Mouse (Mus musculus) embryonic facial prominence, embryonic 15.5 days (tissue): Measurements from ENCODE around the gene Rln3. TPM values are rescaled to one million over a fixed set of nuclear protein-coding genes. Genes with fewer than 3 reads are reported as not detected.

Experiments
- ATAC-seq: fragments of 200-750 bp; cut with Nextera tagmentation; 2 replicates; pipeline ENCODE4 v1.8.0; 2017; ENCODE audit warnings: low read depth, moderate TSS enrichment; ENCODE audit not compliant: insufficient number of reproducible peaks, low FRiP score, low TSS enrichment
- H3K27ac ChIP-seq: fragments of 300-500 bp; sonication (generic); replicated peaks from 2 replicates; pipeline ENCODE4 v1.5.1; 2015; ENCODE audit warnings: mild to moderate bottlenecking, inconsistent platforms
- H3K27me3 ChIP-seq: fragments of 300-500 bp; sonication (generic); 2 replicates; pipeline ENCODE4 v1.6.1; 2015; ENCODE audit warnings: inconsistent platforms
- H3K36me3 ChIP-seq: fragments of 300-500 bp; sonication (generic); 2 replicates; pipeline ENCODE4 v1.6.1; 2015; ENCODE audit warnings: mild to moderate bottlenecking, inconsistent platforms
- H3K4me1 ChIP-seq: fragments of 300-500 bp; sonication (generic); 2 replicates; pipeline ENCODE4 v1.6.1; 2015; ENCODE audit warnings: inconsistent platforms
- H3K4me2 ChIP-seq: fragments of 300-500 bp; sonication (generic); replicated peaks from 2 replicates; pipeline ENCODE4 v1.6.1; 2015; ENCODE audit warnings: mild to moderate bottlenecking, inconsistent platforms
- H3K4me3 ChIP-seq: fragments of 300-500 bp; sonication (generic); replicated peaks from 2 replicates; pipeline ENCODE4 v1.5.1; 2015; ENCODE audit warnings: mild to moderate bottlenecking, inconsistent platforms
- H3K9ac ChIP-seq: fragments of 300-500 bp; sonication (generic); 2 replicates; pipeline ENCODE4 v1.6.1; 2015; ENCODE audit warnings: inconsistent platforms
- H3K9me3 ChIP-seq: fragments of 300-500 bp; sonication (generic); replicated peaks from 2 replicates; pipeline ENCODE4 v1.6.1; 2016; ENCODE audit warnings: inconsistent platforms
- WGBS: fragments of 180-500 bp; shearing (Covaris S2); methylation state at CpG from one replicate; pipeline ENCODE4 v1.1.7; 2015; 5-methylcytosine and 5-hydroxymethylcytosine counted together
- polyA plus RNA-seq: library from polyadenylated mRNA; unstranded; fragments of >200 nt; fragmentation: Nextera tagmentation; extraction: Ambion mirVana; gene quantifications from 2 replicates; pipeline ENCODE4 v1.2.1, GENCODE M21; 2015

Gene Rln3
- polyA plus RNA-seq, 1 experiment from 2014 or later, result not detected

GRCm38 (mm10) chr8:84042066-84042947, 2.5 kb downstream of the Rln3 start, which contains the start of gene Il27ra:
Il27ra (minus strand) TSS chr8:84042589.
- Histone ChIP-seq H3K9me3 (no peaks in the 10 kb centered on the region), H3K4me1 (peaks cover 15% of the 10 kb centered on the region), H3K36me3 (no peaks in the 10 kb centered on the region), H3K27me3 (peaks cover 61% of the 10 kb centered on the region), H3K4me2 (peak within 1 kb of the TSS; percentile 80), H3K4me3 (peak within 1 kb of the TSS; percentile 40), H3K9ac (peak within 1 kb of the TSS; percentile 16; the same call in 1 of the 2 replicates), H3K27ac (no peak within 1 kb of the TSS)
- 2% methylated on average over 40 of the region's 40 CpGs for WGBS
- peak; percentile 48 for ATAC-seq

GRCm38 (mm10) chr8:84039050-84039449, 5.8 kb downstream of the Rln3 start:
- peaks cover 15% of the 10 kb centered on the region for H3K4me1 ChIP-seq
- no peak overlapping the region for H3K4me2 ChIP-seq
- H3K9ac ChIP-seq, result no peak overlapping the region
- no peaks in the 10 kb centered on the region for H3K9me3 ChIP-seq
- no peak overlapping the region for H3K4me3 ChIP-seq
- H3K27me3 ChIP-seq, result peaks cover 42% of the 10 kb centered on the region
- WGBS, result 4% methylated on average over 5 of the region's 5 CpGs
- ATAC-seq, result no peak
- no peak overlapping the region for H3K27ac ChIP-seq
- no peaks in the 10 kb centered on the region for H3K36me3 ChIP-seq

- no peak for ATAC-seq
- Histone ChIP-seq H3K4me3 (no peak overlapping the region), H3K9ac (no peak overlapping the region), H3K4me2 (no peak overlapping the region), H3K4me1 (peaks cover 13% of the 10 kb centered on the region), H3K27me3 (peaks cover 31% of the 10 kb centered on the region), H3K9me3 (no peaks in the 10 kb centered on the region), H3K36me3 (no peaks in the 10 kb centered on the region), H3K27ac (no peak overlapping the region)
- 75% methylated on average over 5 of the region's 5 CpGs for WGBS
These were observed 6.8 kb downstream of the Rln3 start for GRCm38 (mm10) chr8:84038015-84038414.

GRCm38 (mm10) chr8:84032777-84033176, 12.0 kb downstream of the Rln3 start:
- Histone ChIP-seq H3K27ac (no peak overlapping the region), H3K36me3 (no peaks in the 10 kb centered on the region), H3K27me3 (no peaks in the 10 kb centered on the region), H3K4me2 (no peak overlapping the region), H3K4me3 (no peak overlapping the region), H3K9me3 (no peaks in the 10 kb centered on the region), H3K9ac (no peak overlapping the region), H3K4me1 (no peaks in the 10 kb centered on the region)
- no peak for ATAC-seq
- 70% methylated on average over 4 of the region's 4 CpGs for WGBS

DNA sequence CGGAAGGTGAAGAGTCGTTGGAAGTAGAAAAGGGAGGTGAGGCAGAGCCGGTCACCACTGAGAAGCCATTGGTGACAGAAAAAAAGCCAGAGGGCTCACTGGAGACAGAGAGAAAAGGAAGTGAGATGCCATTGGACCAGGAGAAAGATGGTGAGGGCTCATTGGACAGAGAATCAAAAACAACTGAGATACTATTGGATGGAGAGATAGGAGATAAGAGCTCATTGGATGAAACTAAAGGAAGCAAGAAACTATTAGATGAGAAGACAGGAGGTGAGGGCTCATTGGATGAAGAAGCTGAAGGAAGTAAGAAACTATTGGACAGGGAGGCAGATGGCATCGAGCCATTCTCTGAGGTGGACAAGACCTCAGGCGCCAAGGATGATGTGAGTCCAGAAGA, 15.5 kb downstream of the Rln3 start:
- Histone ChIP-seq H3K27ac (no peak overlapping the region), H3K4me3 (no peak overlapping the region), H3K4me1 (peaks cover 16% of the 10 kb centered on the region), H3K36me3 (no peaks in the 10 kb centered on the region), H3K4me2 (no peak overlapping the region), H3K9ac (no peak overlapping the region), H3K27me3 (peaks cover 13% of the 10 kb centered on the region; the same call in 1 of the 2 replicates), H3K9me3 (no peaks in the 10 kb centered on the region)
- ATAC-seq, result no peak
- 87% methylated on average over 5 of the region's 5 CpGs for WGBS

GRCm38 (mm10) chr8:84027449-84027848, 17.4 kb downstream of the Rln3 start:
- H3K27me3 ChIP-seq, result peaks cover 13% of the 10 kb centered on the region; the same call in 1 of the 2 replicates
- WGBS, result 14% methylated on average over 10 of the region's 10 CpGs

GRCm38 (mm10) chr8:84025863-84026262, 18.9 kb downstream of the Rln3 start:
- Histone ChIP-seq H3K4me2 (peak overlapping the region; percentile 85), H3K36me3 (no peaks in the 10 kb centered on the region), H3K27ac (no peak overlapping the region), H3K27me3 (peaks cover 22% of the 10 kb centered on the region; the same call in 1 of the 2 replicates), H3K9ac (peak overlapping the region; percentile 35), H3K9me3 (no peaks in the 10 kb centered on the region), H3K4me1 (peaks cover 23% of the 10 kb centered on the region), H3K4me3 (peak overlapping the region; percentile 49)
- peak; percentile 71 for ATAC-seq
- under 1% methylated on average over 41 of the region's 41 CpGs for WGBS

More at GRCm38 (mm10) chr8:84027449-84027848, 17.4 kb downstream of the Rln3 start:
- Histone ChIP-seq H3K4me2 (no peak overlapping the region), H3K36me3 (no peaks in the 10 kb centered on the region), H3K4me3 (no peak overlapping the region), H3K27ac (no peak overlapping the region), H3K9ac (no peak overlapping the region), H3K9me3 (no peaks in the 10 kb centered on the region), H3K4me1 (peaks cover 16% of the 10 kb centered on the region)
- no peak for ATAC-seq

- Histone ChIP-seq H3K27me3 (peaks cover 27% of the 10 kb centered on the region; the same call in 1 of the 2 replicates), H3K4me3 (no peak overlapping the region), H3K9me3 (no peaks in the 10 kb centered on the region), H3K4me2 (no peak overlapping the region), H3K36me3 (no peaks in the 10 kb centered on the region), H3K9ac (no peak overlapping the region), H3K27ac (no peak overlapping the region), H3K4me1 (peaks cover 23% of the 10 kb centered on the region)
- no peak for ATAC-seq
- 17% methylated on average over 10 of the region's 10 CpGs for WGBS
These were observed 20.6 kb downstream of the Rln3 start for GRCm38 (mm10) chr8:84024171-84024570.

DNA sequence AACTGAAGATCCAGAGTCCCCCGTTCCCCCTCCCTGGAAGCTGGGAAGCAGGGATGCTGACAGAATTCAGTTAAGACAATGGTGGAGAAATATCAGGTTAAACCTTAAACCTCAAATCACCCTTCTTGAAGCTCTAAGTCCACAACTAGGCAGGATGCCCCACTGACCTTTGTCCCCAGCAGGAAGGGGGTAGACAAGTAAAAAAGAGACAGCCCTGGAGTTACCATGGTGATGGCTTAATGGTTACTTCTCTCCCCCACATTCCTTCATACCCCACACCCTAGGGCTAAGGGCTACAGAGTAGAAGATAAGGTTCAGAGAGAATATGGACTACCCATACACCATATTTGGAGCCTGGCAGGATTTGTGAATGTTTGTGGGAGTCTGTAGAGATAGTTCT, 21.2 kb downstream of the Rln3 start:
- WGBS, result 51% methylated on average over 1 of the region's 1 CpGs
- H3K4me3 ChIP-seq, result no peak overlapping the region
- no peak overlapping the region for H3K27ac ChIP-seq
- H3K4me2 ChIP-seq, result no peak overlapping the region
- no peaks in the 10 kb centered on the region for H3K36me3 ChIP-seq
- ATAC-seq, result no peak
- no peaks in the 10 kb centered on the region for H3K9me3 ChIP-seq
- H3K9ac ChIP-seq, result no peak overlapping the region
- H3K27me3 ChIP-seq, result peaks cover 27% of the 10 kb centered on the region; the same call in 1 of the 2 replicates
- H3K4me1 ChIP-seq, result peaks cover 23% of the 10 kb centered on the region

GRCm38 (mm10) chr8:84023085-84023484, 21.7 kb downstream of the Rln3 start:
- no peak for ATAC-seq
- 19% methylated on average over 5 of the region's 5 CpGs for WGBS
- H3K4me1 ChIP-seq, result peaks cover 23% of the 10 kb centered on the region
- H3K4me2 ChIP-seq, result no peak overlapping the region
- H3K27ac ChIP-seq, result no peak overlapping the region
- H3K27me3 ChIP-seq, result peaks cover 27% of the 10 kb centered on the region; the same call in 1 of the 2 replicates
- no peak overlapping the region for H3K9ac ChIP-seq
- no peak overlapping the region for H3K4me3 ChIP-seq
- no peaks in the 10 kb centered on the region for H3K36me3 ChIP-seq
- H3K9me3 ChIP-seq, result no peaks in the 10 kb centered on the region

DNA sequence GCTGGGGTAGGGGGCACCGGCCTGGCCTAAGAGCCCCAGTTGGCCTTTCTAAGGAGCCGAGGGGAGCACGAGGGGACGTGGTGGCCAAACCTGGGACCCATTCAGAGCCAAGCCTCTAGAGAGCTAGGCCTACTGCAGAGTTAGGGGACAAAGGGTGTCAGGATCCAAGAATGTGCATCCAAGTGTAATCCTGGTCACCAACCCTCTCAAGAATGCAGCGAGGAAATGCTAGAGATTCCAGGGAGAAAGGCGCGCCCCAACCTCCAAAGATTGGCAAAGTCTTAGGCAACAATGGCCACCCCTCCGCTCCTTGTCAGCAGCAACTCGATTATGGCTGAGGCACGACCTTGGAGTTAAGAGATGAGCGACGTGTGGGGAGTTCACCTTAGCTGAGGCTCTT, 23.2 kb downstream of the Rln3 start:
- Histone ChIP-seq H3K9ac (no peak overlapping the region), H3K9me3 (no peaks in the 10 kb centered on the region), H3K4me3 (no peak overlapping the region), H3K27me3 (peaks cover 18% of the 10 kb centered on the region; the same call in 1 of the 2 replicates), H3K4me1 (peaks cover 17% of the 10 kb centered on the region; the same call in 1 of the 2 replicates), H3K27ac (no peak overlapping the region), H3K36me3 (no peaks in the 10 kb centered on the region), H3K4me2 (peak overlapping the region; percentile 32)
- no peak for ATAC-seq
- WGBS, result 43% methylated on average over 12 of the region's 12 CpGs
